Mouse (Mus musculus): ENCODE data around the gene Spata9.

DNA sequence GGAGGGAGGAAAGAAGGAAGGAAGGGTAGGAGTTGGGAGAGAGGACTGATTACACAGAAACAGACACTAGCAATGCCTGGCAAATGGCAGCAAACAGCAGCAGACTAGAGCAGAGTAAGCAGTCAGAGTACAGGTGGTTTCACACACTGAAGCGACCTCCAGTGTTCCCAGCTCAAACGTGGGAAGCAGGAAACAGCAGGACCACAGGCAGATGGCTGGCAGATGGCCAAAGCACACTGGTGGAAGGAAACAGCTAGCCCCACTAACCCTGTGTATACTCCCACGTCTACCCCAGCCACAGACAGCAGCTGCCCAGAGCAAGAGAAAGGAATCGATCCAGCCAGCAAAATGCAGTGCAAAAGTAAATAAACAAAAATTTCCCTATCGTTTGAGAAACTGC lies 35.9 kb upstream of the Spata9 start:
- TF ChIP-seq CTCF (IDR thresholded peaks at IDR 0.05; ENCODE audit: low read depth) (no peak), EP300 (IDR thresholded peaks at IDR 0.05; ENCODE audit: low read depth) (no peak)
